Mouse (Mus musculus): Measurements from ENCODE around the gene Ppil4.
"Not testable (repeated sequence)": the region's sequence is repeated elsewhere in the genome, so short reads cannot be mapped to it uniquely, and the experiment has no call there.

Gene Ppil4

GRCm38 (mm10) chr10:7792751-7793385, at the start of gene Ppil4, which contains the start of gene Ginm1:
Gene Ppil4 (plus strand): TSS chr10:7792891.
Gene Ginm1 (minus strand): TSS chr10:7792824.
- peak; percentile 97 for DNase-seq (ENCODE audit: low read depth)

- DNase-seq (ENCODE audit: low read depth), result not testable (repeated sequence)
Measured at GRCm38 (mm10) chr10:7745528-7745927, 47.2 kb upstream of the Ppil4 start.

DNA sequence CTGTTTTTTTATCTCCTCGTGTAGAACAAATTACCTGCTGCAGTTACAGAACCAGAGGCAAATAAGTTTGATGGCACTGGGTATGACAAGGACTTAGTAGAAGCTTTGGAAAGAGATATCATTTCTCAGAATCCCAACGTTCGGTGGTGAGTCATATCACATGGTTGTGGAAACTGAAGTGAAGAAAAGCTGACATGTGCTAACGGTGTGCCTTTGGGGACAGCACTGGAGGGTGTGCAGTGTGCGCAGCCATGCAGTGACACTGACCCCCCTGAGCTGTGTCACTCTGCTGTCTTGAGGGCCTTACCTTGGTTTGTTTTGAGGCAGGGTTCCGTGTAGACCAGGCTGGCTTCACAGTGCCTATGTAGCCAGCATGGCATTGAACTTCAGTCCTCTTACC, 43.9 kb upstream of the Ppil4 start:
- DNase-seq (ENCODE audit: low read depth), result no peak

- no peak for DNase-seq (ENCODE audit: low read depth)
Measured at GRCm38 (mm10) chr10:7757544-7757943, 35.1 kb upstream of the Ppil4 start.

DNA sequence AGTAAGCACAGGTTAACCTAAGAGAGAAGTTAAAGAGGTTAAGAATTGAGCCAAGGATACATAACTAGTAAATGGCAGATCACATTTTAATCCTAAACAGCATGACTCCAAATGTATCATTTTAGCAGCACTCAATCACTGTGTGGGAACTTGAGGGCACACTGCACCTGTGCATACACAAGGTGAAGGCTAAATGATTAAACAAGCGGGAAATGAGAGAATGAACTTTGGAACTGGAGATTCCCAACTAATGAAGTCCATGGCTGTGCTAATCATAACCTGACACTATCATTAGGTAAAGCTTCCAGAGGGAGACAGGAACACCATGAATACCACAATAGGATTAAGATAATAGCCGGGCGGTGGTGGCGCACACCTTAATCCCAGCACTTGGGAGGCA, 20.3 kb upstream of the Ppil4 start:
- DNase-seq (ENCODE audit: low read depth), result no peak

DNA sequence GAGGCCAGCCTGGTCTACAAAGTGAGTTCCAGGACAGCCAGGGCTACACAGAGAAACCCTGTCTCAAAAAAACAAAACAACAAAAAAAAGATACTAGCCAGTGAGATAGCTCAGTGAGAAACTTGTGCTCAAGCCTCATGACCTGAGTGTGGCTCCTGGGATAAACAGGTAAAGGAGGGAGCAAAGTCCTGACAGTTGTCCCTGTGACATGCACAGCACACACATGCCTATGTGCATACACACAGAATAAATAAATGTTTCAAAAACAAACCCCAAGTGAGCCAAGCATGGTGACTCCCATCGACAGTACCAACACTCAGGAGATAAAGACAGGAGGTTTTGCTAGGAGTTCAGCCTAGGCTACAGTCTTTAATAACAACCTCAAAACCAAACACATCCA, 19.9 kb upstream of the Ppil4 start:
- DNase-seq (ENCODE audit: low read depth), result no peak

- DNase-seq (ENCODE audit: low read depth), result no peak
Measured at GRCm38 (mm10) chr10:7775421-7775820, 17.3 kb upstream of the Ppil4 start.

DNA sequence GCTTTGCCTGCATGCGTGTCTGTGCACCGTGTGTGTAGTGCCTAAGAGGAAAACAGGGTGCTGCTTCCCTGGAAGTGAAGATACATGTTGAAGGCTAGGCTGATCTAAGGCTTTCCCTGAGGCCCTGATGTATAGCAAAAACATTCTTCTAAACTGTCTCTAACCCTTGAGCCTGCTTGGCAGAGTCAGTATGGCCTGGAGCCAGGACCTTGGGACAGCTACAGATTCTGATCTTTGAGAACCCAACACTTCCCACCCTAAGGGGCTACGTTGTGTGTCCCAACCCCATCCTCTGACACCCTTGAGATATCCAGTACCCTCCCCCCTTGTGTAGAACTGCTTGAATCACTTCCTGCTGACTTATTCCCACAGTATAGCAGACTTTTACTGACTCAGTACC, 14.3 kb upstream of the Ppil4 start:
- no peak for DNase-seq (ENCODE audit: low read depth)

- DNase-seq (ENCODE audit: low read depth), result no peak
Measured at GRCm38 (mm10) chr10:7779751-7780237, 12.9 kb upstream of the Ppil4 start.

GRCm38 (mm10) chr10:7780238-7781176, 12.2 kb upstream of the Ppil4 start:
- peak; percentile 97 for DNase-seq (ENCODE audit: low read depth)

GRCm38 (mm10) chr10:7781214-7781613, 11.5 kb upstream of the Ppil4 start:
- DNase-seq (ENCODE audit: low read depth), result no peak

GRCm38 (mm10) chr10:7787319-7787718, 5.4 kb upstream of the Ppil4 start:
- DNase-seq (ENCODE audit: low read depth), result no peak

DNA sequence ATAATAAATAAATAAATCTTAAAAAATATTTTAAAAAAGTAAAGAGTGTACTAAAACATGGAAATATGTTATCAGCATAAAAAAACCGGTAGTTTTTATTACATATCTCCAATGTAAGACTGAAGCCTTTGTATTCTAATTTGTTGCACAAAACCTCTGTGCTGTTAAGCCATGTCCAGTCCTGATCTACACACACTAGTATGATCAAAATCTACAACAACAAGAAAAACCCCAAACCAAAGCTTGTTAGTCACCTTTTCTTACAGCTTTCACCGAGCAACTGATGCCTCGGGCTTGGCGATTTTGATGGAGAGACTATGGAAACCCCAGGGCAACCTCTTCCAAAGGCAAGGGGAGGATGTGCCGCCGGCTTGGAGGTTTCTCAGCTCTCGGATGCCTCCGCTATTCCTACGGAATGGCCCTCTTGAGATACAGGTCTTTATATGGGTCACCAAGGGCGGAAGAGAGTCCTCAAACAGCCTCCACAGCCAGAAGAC, 389 bp upstream of the Ppil4 start:
- DNase-seq (ENCODE audit: low read depth), result no peak

DNA sequence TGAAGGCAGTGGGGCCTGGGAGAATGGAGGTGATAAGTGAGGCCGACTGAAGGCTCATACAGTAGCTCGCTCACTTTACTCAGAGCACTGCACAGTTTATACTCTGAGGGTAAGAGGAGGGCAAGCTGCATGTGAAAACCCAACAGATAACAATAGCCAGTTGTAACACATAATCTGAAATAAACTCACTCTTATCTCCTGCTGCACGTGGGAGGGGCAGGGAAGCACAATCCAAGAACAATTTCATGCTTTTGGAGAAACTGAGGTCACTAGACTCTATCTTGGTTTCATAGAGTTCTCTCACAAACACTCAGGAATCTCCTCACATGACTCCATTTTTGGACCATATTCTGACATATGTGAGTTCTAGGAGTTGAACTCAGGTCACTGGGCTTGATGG, 8.6 kb downstream of the Ppil4 start:
- no peak for DNase-seq (ENCODE audit: low read depth)

GRCm38 (mm10) chr10:7802519-7803140, 9.9 kb downstream of the Ppil4 start:
- DNase-seq (ENCODE audit: low read depth), result no peak

DNA sequence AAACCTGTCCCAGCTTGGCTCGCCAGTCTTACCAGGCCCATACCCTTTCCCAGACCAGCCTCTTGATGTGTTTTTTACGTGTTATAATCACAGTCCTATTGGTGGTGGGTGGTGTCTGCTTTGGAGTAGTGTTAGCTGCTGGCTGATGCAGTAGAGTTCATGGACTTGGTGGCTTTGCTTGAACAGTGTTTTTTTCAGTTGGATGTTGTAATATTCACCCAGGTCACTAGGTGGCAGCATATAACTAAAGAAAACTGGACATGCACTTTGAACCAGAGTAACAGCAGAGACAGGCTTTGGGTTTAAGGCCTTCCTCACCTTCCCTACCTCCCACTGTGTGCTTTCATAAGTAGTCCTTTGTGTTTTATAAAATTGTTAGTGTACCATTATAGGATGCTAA, 17.2 kb downstream of the Ppil4 start:
- peak; percentile 93 for DNase-seq (ENCODE audit: low read depth)

- DNase-seq (ENCODE audit: low read depth), result peak; percentile 72
Measured at GRCm38 (mm10) chr10:7816476-7816875, 23.8 kb downstream of the Ppil4 start.

GRCm38 (mm10) chr10:7818676-7819075, 26.0 kb downstream of the Ppil4 start:
- peak; percentile 65 for DNase-seq (ENCODE audit: low read depth)

- DNase-seq (ENCODE audit: low read depth), result peak; percentile 66
Measured at GRCm38 (mm10) chr10:7819156-7819555, 26.5 kb downstream of the Ppil4 start.

GRCm38 (mm10) chr10:7819603-7820002, 26.9 kb downstream of the Ppil4 start:
- no peak for DNase-seq (ENCODE audit: low read depth)

GRCm38 (mm10) chr10:7820171-7820570, 27.5 kb downstream of the Ppil4 start:
- DNase-seq (ENCODE audit: low read depth), result peak; percentile 28

DNA sequence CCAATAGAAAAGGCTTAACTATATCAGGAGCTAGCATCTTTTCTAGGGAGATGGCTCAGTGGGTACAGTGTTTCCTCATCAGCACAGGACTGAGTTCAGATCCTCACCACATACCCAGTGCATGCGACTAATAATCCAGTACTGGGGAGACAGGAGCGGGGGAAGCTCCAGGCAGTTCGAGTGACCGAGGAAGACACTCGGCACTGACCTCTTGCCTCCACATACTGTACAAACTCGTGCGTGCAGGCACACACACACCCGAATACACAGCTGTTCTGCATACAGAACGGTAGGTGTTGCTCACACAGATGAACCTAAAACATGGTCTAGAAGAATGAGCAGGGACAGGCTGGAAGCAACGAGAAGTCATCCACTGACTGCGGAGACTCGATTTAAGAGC, 29.3 kb downstream of the Ppil4 start:
- DNase-seq (ENCODE audit: low read depth), result no peak
